Mouse (Mus musculus): ENCODE results near the gene Gng10. TPM values are rescaled to one million over a fixed set of nuclear protein-coding genes. Genes with fewer than 3 reads are reported as not detected.

The Gng10 gene
- total RNA-seq, 2 experiments from 2014 or later, result 63.4 to 70.0 TPM

DNA sequence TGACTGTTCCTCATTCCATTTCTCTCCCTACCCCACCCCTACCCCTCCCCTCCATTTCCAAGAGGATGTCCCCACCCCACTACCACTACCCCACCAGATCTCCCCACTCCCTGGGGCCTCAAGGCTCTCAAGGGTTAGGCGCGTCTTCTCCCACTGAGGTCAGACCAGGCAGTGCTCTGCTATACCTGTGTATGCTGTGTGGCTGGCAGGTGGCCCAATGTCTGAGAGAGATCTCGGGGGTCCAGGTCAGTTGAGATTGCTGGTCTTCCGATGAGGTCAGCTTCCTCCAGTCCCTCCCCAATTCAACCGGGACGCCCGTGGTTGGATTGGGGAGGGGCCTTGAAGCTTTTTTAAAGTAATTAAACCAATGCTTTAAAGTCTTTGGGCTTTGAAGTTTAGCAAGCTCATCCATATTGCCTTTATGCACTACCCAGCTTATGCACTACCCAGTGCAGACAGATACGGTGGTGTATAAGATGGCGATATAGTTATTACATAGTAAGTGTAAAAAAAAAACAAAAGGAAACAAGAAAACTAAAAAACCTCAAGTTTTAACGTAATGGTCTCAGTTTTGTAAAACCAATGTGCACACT is 467 bp upstream of the Gng10 start:
- Histone ChIP-seq H3K4me3 (peak overlapping the region; percentile 88), H3K27ac (peak overlapping the region; percentile 84)
- TF ChIP-seq CTCF (IDR thresholded peaks at IDR 0.05), result no peak
- intact Hi-C loops (cut with DNase I), result loop anchor here (2.0 kb wide), 1 partner anchor 154 kb away; the partner anchor contains the start of gene Ugcg
- DNase-seq (ENCODE audit: extremely low spot score in 1 of 2, low spot score in 2 of 2), result no peak

DNA sequence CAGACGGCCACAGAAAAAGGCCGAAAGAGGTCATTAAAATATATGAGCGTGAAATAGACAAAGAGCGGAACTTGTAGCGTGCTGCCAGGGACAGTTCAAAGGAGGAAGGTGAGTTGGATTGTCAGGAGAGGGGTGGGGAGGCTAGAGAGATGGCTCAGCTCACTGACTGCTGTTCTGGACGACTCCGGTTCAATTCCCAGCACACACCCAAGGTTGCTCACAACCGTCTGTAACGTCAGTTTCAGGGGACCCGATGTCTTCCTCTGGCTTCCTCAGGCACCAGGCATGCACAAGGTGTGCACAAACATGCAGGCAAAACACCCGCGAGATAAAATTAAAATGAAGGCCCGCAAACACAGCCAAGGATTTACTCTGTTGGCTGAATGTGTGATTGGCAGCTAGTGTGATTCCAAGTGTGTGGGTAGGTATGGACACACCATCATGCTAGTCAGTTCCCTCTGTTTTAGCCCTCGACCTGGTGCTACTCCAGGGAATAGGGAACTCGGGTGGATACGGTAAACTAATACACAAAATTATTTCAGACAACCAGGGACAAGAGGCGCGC is 980 bp downstream of the Gng10 start:
- intact Hi-C loops (cut with DNase I), result loop anchor here (1.0 to 5.0 kb wide), 3 partner anchors 34 to 153 kb away; partner anchors contain the start of genes Gm20503 and Ugcg
- no peak for TF ChIP-seq CTCF (IDR thresholded peaks at IDR 0.05)
- no peak for DNase-seq (ENCODE audit: extremely low spot score in 1 of 2, low spot score in 2 of 2)
- Histone ChIP-seq H3K27ac (peak overlapping the region; percentile 84), H3K4me3 (peak overlapping the region; percentile 88)

DNA sequence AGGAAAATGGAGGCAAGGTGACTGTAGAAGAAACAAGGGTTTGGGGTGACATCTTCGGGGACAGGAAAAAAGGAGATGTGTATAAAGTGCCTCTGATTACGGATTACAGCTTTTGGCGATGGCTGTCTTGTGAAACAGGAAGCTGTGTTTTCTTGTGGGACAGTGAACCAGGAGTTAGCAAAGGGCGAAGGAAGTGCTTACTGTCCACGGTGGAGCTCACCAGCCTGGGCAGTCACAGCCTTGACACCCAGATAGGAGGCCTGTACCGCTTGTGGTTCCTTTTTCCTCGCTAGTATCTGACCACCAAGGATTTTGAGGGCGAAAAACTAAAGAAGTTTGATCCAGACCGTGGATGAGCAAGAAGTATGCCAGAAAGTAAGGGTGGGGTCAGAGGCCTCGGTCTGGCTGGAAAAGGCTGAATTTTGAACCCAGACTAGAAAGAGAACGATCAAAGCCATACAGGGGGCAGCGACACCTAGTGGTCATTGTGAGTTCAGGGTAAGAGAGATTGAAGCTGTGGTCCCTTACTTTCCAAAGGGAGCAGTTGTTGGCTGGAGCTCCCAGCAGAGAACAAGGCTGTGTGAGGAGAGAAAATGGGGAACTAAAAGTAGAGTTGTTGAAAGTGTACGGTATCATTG is 1.7 kb downstream of the Gng10 start:
- peak; percentile 57 to 72 for DNase-seq (ENCODE audit: extremely low spot score in 1 of 2, low spot score in 2 of 2)
- Histone ChIP-seq H3K4me3 (peak overlapping the region; percentile 88), H3K27ac (no peak overlapping the region)
- intact Hi-C loops (cut with DNase I), result loop anchor here (1.0 to 5.0 kb wide), 2 partner anchors 34 to 51 kb away; partner anchors contain the start of gene Gm20503
- peak; percentile 87 for TF ChIP-seq CTCF (IDR thresholded peaks at IDR 0.05)

DNA sequence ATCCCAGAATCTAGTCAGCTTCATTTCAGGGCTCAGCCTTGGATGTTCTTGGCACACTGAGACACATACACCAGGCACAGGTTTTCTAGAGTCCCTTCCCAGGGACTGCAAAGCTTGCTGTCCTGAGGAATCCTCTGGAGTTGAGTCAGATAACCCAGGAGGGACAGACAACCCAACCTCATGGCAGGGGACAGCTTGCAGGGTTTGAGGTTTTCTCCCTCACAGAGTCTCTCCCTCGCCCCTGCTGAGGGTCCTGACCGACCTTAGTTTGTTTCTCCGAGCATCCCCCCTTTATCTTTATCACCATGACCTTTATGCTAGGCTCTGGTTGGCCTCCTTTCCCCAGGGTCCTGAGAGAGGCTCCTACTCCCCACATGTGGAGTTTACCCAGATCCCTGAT is 2.6 kb downstream of the Gng10 start:
- DNase-seq (ENCODE audit: extremely low spot score in 1 of 2, low spot score in 2 of 2), result no peak
- Histone ChIP-seq H3K4me3 (no peak overlapping the region), H3K27ac (no peak overlapping the region)
- no peak for TF ChIP-seq CTCF (IDR thresholded peaks at IDR 0.05)
- intact Hi-C loops (cut with DNase I), result loop anchor here (5.0 kb wide), 1 partner anchor 35 kb away; the partner anchor contains the start of gene Gm20503

DNA sequence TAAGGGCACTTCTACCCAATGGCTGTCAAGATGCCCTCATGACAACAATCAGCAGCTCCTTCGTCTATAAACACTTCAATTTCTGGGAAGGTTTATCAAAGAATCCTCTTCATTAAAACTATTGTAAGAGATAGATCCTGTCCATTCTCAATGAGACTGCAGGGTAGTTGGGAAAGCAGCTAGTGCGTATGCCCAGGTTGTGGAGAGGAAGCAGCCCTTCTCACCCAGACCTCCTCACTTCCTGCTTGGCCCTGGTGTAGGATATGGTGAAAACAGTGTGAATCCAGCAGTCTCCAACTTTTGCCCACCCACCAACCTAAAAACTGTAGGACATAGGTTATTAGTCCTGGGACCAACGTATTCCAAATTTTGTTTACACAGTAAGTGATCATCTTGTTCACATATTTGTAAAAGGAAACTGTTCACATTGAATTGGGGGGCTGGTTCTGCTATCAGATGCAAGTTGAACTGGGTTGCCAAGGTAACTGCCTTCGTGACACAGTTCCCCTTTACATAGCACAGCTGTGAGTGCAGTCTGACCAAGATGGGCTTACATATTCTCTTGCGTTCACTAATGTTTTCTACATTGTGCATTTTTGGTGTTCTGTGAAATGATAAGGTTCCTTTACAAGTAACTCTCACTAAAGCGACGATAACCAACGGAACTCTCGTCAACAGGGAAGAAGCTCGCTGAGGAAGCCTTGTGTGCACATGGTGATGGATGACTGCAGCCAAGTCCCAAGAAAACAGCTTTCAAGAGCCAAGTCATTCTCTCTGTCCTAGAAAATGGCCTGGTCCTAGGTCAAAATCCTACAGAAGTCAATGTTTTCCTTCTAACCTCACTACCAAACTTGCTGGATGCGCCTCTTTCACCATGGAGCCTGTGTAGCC is 5.8 kb downstream of the Gng10 start:
- intact Hi-C loops (cut with DNase I), result no loop called here
- DNase-seq (ENCODE audit: extremely low spot score in 1 of 2, low spot score in 2 of 2), result no peak
- no peak overlapping the region for H3K27ac ChIP-seq
- H3K4me3 ChIP-seq, result no peak overlapping the region
- no peak for TF ChIP-seq CTCF (IDR thresholded peaks at IDR 0.05)

DNA sequence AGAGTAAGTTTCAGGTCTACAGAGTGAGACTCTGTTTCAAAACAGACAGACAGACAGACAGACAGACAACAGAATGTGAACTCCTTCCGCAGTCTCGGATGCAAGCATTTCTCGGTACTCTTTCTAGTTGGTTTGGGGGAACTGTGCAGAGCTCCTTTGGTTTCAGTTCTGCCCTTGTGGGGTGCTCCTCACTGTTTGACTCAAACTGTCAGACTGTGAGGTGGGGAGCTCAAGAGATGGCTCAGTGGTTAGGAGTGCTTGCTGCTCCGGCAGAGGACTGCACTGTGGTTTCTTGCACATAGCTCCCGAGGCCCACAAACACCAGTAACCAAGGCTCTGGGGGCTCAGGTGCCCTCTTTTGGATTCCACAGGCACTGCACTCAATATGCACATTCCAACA is 8.2 kb downstream of the Gng10 start:
- intact Hi-C loops (cut with DNase I), result no loop called here
- no peak for TF ChIP-seq CTCF (IDR thresholded peaks at IDR 0.05)
- no peak for DNase-seq (ENCODE audit: extremely low spot score in 1 of 2, low spot score in 2 of 2)
- H3K4me3 ChIP-seq, result no peak overlapping the region
- H3K27ac ChIP-seq, result no peak overlapping the region

DNA sequence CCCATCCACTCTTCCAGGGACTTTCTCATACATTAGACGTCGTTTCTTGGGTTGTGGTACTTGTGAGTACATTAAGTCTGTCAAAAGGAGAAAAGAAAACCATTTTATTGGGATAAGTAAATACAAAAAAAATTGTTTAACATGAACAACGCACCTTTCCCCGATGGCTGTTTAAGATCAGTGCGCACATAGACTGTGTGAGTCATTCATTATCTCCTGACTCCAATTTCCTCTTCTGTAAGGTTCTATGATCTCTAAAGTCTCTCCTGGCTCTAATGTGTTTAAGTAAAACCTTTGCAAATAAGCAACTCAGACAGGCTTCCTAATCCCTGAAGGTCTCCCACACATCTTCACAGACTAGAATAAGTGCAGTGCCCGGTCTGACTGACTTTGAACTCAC is 9.0 kb downstream of the Gng10 start:
- no peak overlapping the region for H3K4me3 ChIP-seq

DNA sequence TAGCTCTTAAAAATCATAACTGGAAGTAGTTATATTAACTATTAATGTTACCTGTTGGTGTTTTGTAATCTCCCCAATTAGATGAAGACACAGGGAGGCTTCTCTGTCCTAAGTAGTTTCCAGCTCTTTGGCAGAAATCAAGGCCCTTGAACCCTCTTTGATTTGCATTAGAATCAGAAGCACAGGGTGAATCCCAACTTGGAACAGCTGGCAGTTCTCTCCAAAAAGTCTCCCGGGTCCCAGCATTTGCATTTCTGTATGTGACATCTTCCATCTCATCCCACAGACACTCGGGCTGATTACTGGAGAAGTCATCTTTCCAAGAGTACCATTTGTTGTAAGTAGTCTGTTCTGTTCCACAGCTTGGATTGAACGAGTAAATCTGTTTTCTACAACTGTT is 12.3 kb downstream of the Gng10 start:
- no peak overlapping the region for H3K4me3 ChIP-seq
- intact Hi-C loops (cut with DNase I), result no loop called here
- DNase-seq (ENCODE audit: extremely low spot score in 1 of 2, low spot score in 2 of 2), result no peak
- no peak for TF ChIP-seq CTCF (IDR thresholded peaks at IDR 0.05)
- H3K27ac ChIP-seq, result no peak overlapping the region

More for the DNA sequence above, 9.0 kb downstream of the Gng10 start:
- H3K27ac ChIP-seq, result no peak overlapping the region
- intact Hi-C loops (cut with DNase I), result no loop called here
- no peak for DNase-seq (ENCODE audit: extremely low spot score in 1 of 2, low spot score in 2 of 2)
- no peak for TF ChIP-seq CTCF (IDR thresholded peaks at IDR 0.05)

DNA sequence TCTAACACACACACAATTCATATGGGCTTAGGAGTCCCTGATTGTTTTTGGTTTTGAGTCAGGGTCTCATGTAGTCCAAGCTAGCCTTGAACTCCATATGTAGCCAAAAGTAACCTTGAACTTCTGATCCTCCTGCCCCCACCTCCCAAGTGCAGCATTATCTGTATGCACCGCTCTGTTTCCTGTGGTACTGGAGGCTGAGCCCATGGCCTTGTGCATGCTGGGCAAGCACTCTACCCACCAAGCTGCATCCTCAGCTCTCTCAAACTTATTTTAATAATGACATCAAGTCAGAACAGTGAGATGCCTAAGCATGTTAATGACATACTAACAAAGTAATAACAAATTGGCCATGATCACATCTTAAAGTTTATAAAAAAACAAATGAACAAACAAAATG is 16.2 kb downstream of the Gng10 start:
- TF ChIP-seq CTCF (IDR thresholded peaks at IDR 0.05), result no peak
- intact Hi-C loops (cut with DNase I), result no loop called here

DNA sequence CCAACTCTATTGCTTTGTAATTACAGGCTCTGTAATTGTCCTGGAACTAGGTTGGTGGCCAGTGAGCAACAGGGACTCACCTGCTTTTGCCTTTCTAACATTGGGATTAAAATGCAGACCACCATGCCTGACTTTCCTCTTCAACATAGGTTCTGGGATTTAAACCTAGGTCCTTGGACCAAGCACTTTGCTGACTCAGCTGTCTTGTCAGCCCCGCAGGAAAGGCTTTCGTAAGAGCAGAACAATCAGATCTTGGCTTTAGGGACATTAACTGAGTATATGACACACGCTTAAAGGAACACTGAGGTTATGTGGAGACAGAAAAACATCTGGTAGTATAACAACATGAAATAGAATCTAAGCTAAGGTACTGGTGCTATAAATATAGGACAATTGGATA is 23.0 kb downstream of the Gng10 start:
- DNase-seq (ENCODE audit: extremely low spot score in 1 of 2, low spot score in 2 of 2), result no peak
- Histone ChIP-seq H3K27ac (no peak overlapping the region), H3K4me3 (no peak overlapping the region)
- intact Hi-C loops (cut with DNase I), result no loop called here
- TF ChIP-seq CTCF (IDR thresholded peaks at IDR 0.05), result no peak

More for the DNA sequence above, 16.2 kb downstream of the Gng10 start:
- no peak overlapping the region for H3K4me3 ChIP-seq
- no peak for DNase-seq (ENCODE audit: extremely low spot score in 1 of 2, low spot score in 2 of 2)
- H3K27ac ChIP-seq, result no peak overlapping the region

DNA sequence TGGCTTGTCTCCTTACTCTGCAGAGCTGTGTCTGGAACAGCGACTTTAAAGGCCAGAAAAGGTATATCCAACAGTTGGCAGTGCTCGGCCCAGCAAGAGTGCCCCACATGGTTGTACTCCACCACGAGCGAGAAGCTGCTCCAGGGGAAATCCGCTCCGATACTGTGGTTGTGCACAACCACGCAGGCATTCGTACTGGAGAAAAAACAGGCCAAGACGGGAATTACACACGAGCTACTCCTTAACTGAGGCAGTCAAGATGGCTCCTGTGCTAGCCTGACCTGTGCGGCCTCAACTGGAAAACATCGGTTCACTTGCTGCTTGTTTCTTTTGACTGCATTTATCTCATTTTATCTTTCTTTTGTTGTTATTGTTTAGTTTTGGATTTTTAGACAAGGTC is 27.6 kb downstream of the Gng10 start:
- no peak for TF ChIP-seq CTCF (IDR thresholded peaks at IDR 0.05)
- H3K4me3 ChIP-seq, result no peak overlapping the region
- intact Hi-C loops (cut with DNase I), result no loop called here
- no peak for DNase-seq (ENCODE audit: extremely low spot score in 1 of 2, low spot score in 2 of 2)
- no peak overlapping the region for H3K27ac ChIP-seq

DNA sequence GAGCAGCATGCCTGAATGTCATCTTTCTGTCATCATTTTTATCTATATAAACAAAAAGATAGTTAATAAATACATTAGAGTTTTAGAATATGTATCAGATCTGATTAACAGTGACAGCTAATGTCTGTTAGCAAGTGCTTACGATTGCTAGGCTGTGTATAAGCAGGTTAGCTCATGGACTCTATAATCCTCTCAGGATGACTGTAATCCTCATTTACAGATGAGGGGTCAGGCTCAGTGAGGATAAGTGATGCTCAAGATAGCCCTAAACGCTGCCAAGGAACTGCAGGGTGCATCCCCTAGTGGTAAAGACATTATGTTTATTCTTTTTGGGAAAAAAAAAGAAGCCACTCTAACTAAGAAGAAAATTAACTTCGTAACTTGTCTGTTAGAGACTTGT is 34.4 kb downstream of the Gng10 start:
- intact Hi-C loops (cut with DNase I), result no loop called here
- H3K4me3 ChIP-seq, result no peak overlapping the region
- H3K27ac ChIP-seq, result no peak overlapping the region
- DNase-seq (ENCODE audit: extremely low spot score in 1 of 2, low spot score in 2 of 2), result no peak
- TF ChIP-seq CTCF (IDR thresholded peaks at IDR 0.05), result no peak
